Mouse (Mus musculus): ENCODE results near the gene Pxt1. TPM values are rescaled to one million over a fixed set of nuclear protein-coding genes. Genes with fewer than 3 reads are reported as not detected.

The Pxt1 gene
- polyA plus RNA-seq, 1 experiment = not detected

DNA sequence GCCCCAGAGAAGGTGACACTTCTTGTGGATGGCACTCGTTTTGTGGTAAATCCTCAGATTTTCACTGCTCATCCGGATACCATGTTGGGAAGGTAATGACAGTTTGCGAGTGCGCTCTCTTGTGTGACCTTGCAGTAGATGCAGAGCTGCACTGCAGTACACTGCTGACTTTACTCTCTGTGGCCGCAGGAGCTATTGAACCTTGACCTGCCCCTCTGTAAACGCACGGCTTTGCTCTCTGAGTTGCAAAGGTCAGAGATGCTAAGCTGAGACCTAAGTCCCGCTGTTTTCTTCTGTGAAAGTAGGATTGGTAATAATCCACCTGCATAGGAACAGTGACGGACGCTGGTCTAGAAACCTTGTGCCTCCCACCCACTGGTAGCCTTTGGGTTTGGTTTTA, 18.0 kb upstream of the Pxt1 start:
- H3K27me3 ChIP-seq (ENCODE audit: control insufficient read depth, insufficient read depth, low read length) = no peaks in the 10 kb centered on the region
- H3K4me3 ChIP-seq (ENCODE audit: low read depth, low read length) = no peak overlapping the region
- peaks cover 3% of the 10 kb centered on the region; the same call in 1 of the 2 replicates for H3K4me1 ChIP-seq (ENCODE audit: control insufficient read depth, insufficient read depth, insufficient read length, low read length)
- H3K36me3 ChIP-seq (ENCODE audit: control insufficient read depth, insufficient read depth, low read length) = peaks cover 39% of the 10 kb centered on the region
- H3K27ac ChIP-seq (ENCODE audit: insufficient read depth, low read depth, low read length) = no peak overlapping the region
- TF ChIP-seq CTCF (IDR thresholded peaks at IDR 0.05; ENCODE audit: extremely low read depth, insufficient read length, insufficient replicate concordance, low read depth, low read length) (no peak), POLR2A (IDR thresholded peaks at IDR 0.05; ENCODE audit: low read depth, low read length) (no peak)
- 63% methylated on average over 10 of the region's 10 CpGs for WGBS

DNA sequence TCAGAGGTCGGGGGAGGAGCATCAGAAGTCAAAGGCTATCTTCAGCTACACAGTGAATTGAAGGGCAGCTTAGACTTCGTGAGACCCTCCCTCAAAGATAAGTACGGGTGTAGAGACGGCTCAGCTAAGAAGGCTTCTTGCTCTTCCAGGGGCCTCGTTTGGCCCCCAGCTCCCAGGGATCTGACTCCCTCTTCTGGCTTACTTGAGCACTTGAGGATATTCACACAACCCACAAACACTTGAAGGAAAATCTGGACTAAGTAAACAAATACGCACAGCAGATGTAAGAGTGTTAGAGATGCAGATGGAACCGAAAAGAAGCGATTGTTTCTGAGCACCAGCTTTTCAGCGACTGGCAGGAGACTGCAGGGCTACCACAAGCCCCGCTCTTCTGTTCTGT, 17.0 kb upstream of the Pxt1 start:
- Histone ChIP-seq H3K27me3 (ENCODE audit: control insufficient read depth, insufficient read depth, low read length) (no peaks in the 10 kb centered on the region), H3K36me3 (ENCODE audit: control insufficient read depth, insufficient read depth, low read length) (peaks cover 33% of the 10 kb centered on the region), H3K4me1 (ENCODE audit: control insufficient read depth, insufficient read depth, insufficient read length, low read length) (peaks cover 3% of the 10 kb centered on the region; the same call in 1 of the 2 replicates), H3K27ac (ENCODE audit: insufficient read depth, low read depth, low read length) (no peak overlapping the region), H3K4me3 (ENCODE audit: low read depth, low read length) (no peak overlapping the region)
- WGBS = 70% methylated on average over 10 of the region's 10 CpGs
- peak; percentile 28; the same call in 1 of the 2 replicates for TF ChIP-seq CTCF (IDR thresholded peaks at IDR 0.05; ENCODE audit: extremely low read depth, insufficient read length, insufficient replicate concordance, low read depth, low read length)
- TF ChIP-seq POLR2A (IDR thresholded peaks at IDR 0.05; ENCODE audit: low read depth, low read length) = no peak

- H3K4me3 ChIP-seq (ENCODE audit: low read depth, low read length) = no peak overlapping the region
- H3K27me3 ChIP-seq (ENCODE audit: control insufficient read depth, insufficient read depth, low read length) = no peaks in the 10 kb centered on the region
- no peak overlapping the region for H3K27ac ChIP-seq (ENCODE audit: insufficient read depth, low read depth, low read length)
- no peak for TF ChIP-seq CTCF (IDR thresholded peaks at IDR 0.05; ENCODE audit: extremely low read depth, insufficient read length, insufficient replicate concordance, low read depth, low read length)
- no peak for TF ChIP-seq POLR2A (IDR thresholded peaks at IDR 0.05; ENCODE audit: low read depth, low read length)
- 92% methylated on average over 9 of the region's 9 CpGs for whole genome bisulfite sequencing
- no peaks in the 10 kb centered on the region for H3K36me3 ChIP-seq (ENCODE audit: control insufficient read depth, insufficient read depth, low read length)
- peaks cover 4% of the 10 kb centered on the region; the same call in 1 of the 2 replicates for H3K4me1 ChIP-seq (ENCODE audit: control insufficient read depth, insufficient read depth, insufficient read length, low read length)
Observed at GRCm38 (mm10) chr17:28954416-28954815, 10.8 kb upstream of the Pxt1 start.

DNA sequence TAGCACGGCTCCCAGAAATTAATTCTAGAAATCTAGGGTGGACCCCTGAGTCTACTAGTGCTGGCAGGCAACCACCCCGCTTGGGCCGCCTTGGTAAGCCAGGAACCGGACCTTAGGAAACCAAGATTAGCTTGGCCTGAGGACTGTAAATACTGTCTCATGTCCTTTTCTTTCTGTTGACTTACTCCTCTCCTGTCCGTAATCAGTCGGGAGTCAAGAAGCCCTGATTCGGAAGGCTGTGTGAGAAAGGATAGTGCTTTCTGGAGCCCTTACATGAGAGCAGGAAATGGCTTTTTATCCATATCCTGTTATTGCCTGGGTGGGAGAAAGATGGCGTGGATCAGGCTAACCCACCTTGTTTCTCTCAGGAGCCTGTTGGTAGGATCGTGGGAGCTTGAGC, 9.6 kb upstream of the Pxt1 start:
- H3K27me3 ChIP-seq (ENCODE audit: control insufficient read depth, insufficient read depth, low read length) = no peaks in the 10 kb centered on the region
- WGBS = 3% methylated on average over 9 of the region's 9 CpGs
- peaks cover 4% of the 10 kb centered on the region; the same call in 1 of the 2 replicates for H3K4me1 ChIP-seq (ENCODE audit: control insufficient read depth, insufficient read depth, insufficient read length, low read length)
- no peaks in the 10 kb centered on the region for H3K36me3 ChIP-seq (ENCODE audit: control insufficient read depth, insufficient read depth, low read length)
- TF ChIP-seq POLR2A (IDR thresholded peaks at IDR 0.05; ENCODE audit: low read depth, low read length) = no peak
- H3K27ac ChIP-seq (ENCODE audit: insufficient read depth, low read depth, low read length) = peak overlapping the region; percentile 89; the same call in 1 of the 2 replicates
- peak overlapping the region; percentile 58 for H3K4me3 ChIP-seq (ENCODE audit: low read depth, low read length)

DNA sequence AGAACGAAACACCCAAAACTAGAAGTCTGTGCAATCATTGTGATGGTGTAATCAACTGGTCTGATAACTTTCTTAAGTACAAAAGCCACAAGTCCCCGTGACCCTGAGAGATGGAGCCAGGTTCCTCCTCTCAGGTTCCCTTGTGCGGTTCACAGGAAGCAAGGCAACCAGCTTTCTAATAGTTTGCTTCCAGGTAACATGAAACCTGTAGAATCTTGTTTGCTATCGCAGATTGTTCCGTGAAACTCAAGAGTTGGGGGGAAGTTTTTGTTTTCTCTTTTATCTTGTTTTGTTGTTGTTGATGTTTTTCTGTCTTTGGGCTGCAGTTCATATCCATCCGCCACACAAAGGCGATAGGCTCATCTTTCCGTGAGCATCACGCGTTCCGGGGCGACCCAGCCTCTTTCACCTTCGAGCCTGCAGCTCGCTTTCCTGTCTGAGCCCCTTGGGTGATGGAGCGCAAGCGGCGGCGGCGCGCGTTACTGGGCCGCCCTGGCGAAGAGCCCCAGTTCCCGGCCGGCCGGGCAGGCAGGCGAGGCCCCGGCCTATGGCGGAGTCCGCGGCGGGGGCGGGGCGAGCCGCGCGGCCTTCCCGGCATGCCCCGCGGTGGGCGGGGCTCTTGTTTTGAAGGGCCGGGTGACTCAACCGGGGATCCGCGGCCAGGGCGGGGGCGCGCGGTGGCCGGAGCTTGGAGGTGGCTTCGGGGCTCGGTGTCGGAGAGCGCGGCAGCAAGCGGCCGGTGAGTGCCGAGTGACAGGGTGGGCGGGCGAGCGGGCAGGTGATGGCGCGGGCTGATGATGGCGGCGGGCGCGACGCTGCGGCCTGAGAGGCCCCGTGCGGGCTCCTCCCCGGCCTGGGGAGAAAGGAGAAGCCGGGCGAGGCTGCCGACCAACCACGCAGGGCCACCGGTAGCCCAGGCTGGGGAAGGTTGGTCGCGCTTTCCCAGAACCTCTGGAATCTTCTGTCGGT, 8.5 kb upstream of the Pxt1 start, which contains the start of gene Kctd20:
Gene Kctd20 (plus strand): TSS at position 120 of the 969 bp plus-strand sequence.
- H3K36me3 ChIP-seq (ENCODE audit: control insufficient read depth, insufficient read depth, low read length) = no peaks in the 10 kb centered on the region
- H3K4me1 ChIP-seq (ENCODE audit: control insufficient read depth, insufficient read depth, insufficient read length, low read length) = peaks cover 4% of the 10 kb centered on the region; the same call in 1 of the 2 replicates
- whole genome bisulfite sequencing = under 1% methylated on average over 79 of the region's 80 CpGs
- peak within 1 kb of the TSS; percentile 89 for H3K27ac ChIP-seq (ENCODE audit: insufficient read depth, low read depth, low read length)
- H3K27me3 ChIP-seq (ENCODE audit: control insufficient read depth, insufficient read depth, low read length) = no peaks in the 10 kb centered on the region
- peak within 1 kb of the TSS; percentile 93 for H3K4me3 ChIP-seq (ENCODE audit: low read depth, low read length)
- TF ChIP-seq CTCF (IDR thresholded peaks at IDR 0.05; ENCODE audit: extremely low read depth, insufficient read length, insufficient replicate concordance, low read depth, low read length) (no peak), POLR2A (IDR thresholded peaks at IDR 0.05; ENCODE audit: low read depth, low read length) (peak; percentile 93)

- WGBS = 76% methylated on average over 4 of the region's 4 CpGs
Observed at GRCm38 (mm10) chr17:28950751-28951150, 7.1 kb upstream of the Pxt1 start.

GRCm38 (mm10) chr17:28948661-28949060, 5.0 kb upstream of the Pxt1 start:
- Histone ChIP-seq H3K36me3 (ENCODE audit: control insufficient read depth, insufficient read depth, low read length) (no peaks in the 10 kb centered on the region), H3K27me3 (ENCODE audit: control insufficient read depth, insufficient read depth, low read length) (no peaks in the 10 kb centered on the region), H3K4me1 (ENCODE audit: control insufficient read depth, insufficient read depth, insufficient read length, low read length) (peaks cover 4% of the 10 kb centered on the region; the same call in 1 of the 2 replicates), H3K4me3 (ENCODE audit: low read depth, low read length) (no peak overlapping the region), H3K27ac (ENCODE audit: insufficient read depth, low read depth, low read length) (no peak overlapping the region)
- WGBS = 50% methylated on average over 4 of the region's 4 CpGs
- TF ChIP-seq CTCF (IDR thresholded peaks at IDR 0.05; ENCODE audit: extremely low read depth, insufficient read length, insufficient replicate concordance, low read depth, low read length) (no peak), POLR2A (IDR thresholded peaks at IDR 0.05; ENCODE audit: low read depth, low read length) (no peak)

More at GRCm38 (mm10) chr17:28950751-28951150, 7.1 kb upstream of the Pxt1 start:
- Histone ChIP-seq H3K27ac (ENCODE audit: insufficient read depth, low read depth, low read length) (no peak overlapping the region), H3K27me3 (ENCODE audit: control insufficient read depth, insufficient read depth, low read length) (no peaks in the 10 kb centered on the region), H3K36me3 (ENCODE audit: control insufficient read depth, insufficient read depth, low read length) (no peaks in the 10 kb centered on the region), H3K4me1 (ENCODE audit: control insufficient read depth, insufficient read depth, insufficient read length, low read length) (peaks cover 4% of the 10 kb centered on the region; the same call in 1 of the 2 replicates), H3K4me3 (ENCODE audit: low read depth, low read length) (no peak overlapping the region)
- TF ChIP-seq CTCF (IDR thresholded peaks at IDR 0.05; ENCODE audit: extremely low read depth, insufficient read length, insufficient replicate concordance, low read depth, low read length) (no peak), POLR2A (IDR thresholded peaks at IDR 0.05; ENCODE audit: low read depth, low read length) (no peak)

Data from small intestine, adult 2 months (tissue).